Mouse (Mus musculus): ENCODE results near the gene Lix1.

Gene Lix1

DNA sequence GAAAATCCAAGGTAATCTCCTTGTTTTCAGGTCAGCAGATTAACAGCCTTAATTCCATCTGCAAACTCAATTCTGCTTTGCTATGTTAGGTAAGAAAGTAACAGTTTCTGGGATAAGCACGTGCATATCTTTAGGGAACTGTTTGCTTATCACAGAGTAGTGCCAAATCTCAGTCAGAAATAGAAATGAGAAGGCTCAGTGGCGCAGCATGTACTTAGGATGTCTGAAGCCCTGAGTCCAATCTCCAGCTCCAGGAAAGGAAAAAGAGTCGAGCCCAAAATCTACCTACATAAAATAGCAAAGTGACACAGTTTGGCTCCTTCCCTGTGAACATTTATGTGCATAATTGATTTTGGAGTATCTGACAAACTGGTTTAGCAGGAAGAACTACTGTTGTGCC is 96.8 kb downstream of the Lix1 start:
- no peak for DNase-seq

DNA sequence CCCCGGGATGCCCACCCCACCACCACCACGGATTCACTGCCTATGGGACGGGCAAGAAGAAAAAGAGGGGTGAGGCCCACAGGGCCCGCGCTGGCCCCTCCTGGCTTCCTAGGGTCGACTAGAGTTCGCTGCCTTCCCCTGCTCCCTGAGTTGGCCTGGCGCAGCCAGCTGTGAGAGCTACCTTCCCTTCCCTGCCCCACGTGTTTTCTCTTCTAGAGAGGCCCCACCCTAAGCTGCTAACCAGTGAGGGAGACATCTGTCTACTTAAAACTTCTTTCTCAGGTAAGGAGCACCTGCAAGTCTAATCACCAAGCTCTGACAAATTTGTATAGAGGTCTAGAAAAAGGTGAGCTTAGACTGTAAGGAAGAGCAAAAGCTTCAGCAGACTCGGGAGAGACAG is 104.2 kb downstream of the Lix1 start:
- no peak for DNase-seq

Data from lung, postnatal 36 days (tissue).